Mouse (Mus musculus) MEL (cell line): ENCODE data around the gene Ets1. TPM values are rescaled to one million over a fixed set of nuclear protein-coding genes. Genes with fewer than 3 reads are reported as not detected.

ENCODE experiments used
- DNase-seq: peaks from one replicate; pipeline ENCODE4 v3.0.0; 2011; ENCODE audit warnings: low read depth, low spot score
- H3K27ac ChIP-seq: 2 replicates; pipeline ENCODE4 v1.5.1; 2012; ENCODE audit warnings: low read depth, mild to moderate bottlenecking, control low read depth, low read length, moderate library complexity; ENCODE audit not compliant: control insufficient read depth
- H3K27me3 ChIP-seq, 2 experiments: fragments of 150-350 bp in 1 of 2; sonication (generic) in 1 of 2; 2 replicates each; pipeline ENCODE4 v1.6.1; 2012; ENCODE audit warnings: low read length in 2 of 2, mild to moderate bottlenecking in 2 of 2, improper control_type of control experiment in 1 of 2, moderate library complexity in 1 of 2; ENCODE audit not compliant: insufficient read depth in 2 of 2, control insufficient read depth in 1 of 2
- H3K36me3 ChIP-seq, 2 experiments: 2 replicates each; pipeline ENCODE4 v1.6.1; 2012 to 2014; ENCODE audit warnings: low read length in 2 of 2, improper control_type of control experiment in 1 of 2, inconsistent platforms in 1 of 2, mild to moderate bottlenecking in 1 of 2; ENCODE audit not compliant: insufficient read depth in 2 of 2, control insufficient read depth in 1 of 2
- H3K4me1 ChIP-seq, 2 experiments: fragments of 150-350 bp in 1 of 2; sonication (generic) in 1 of 2; 2 replicates each; pipeline ENCODE4 v1.6.1; 2012; ENCODE audit warnings: low read length in 2 of 2, improper control_type of control experiment in 1 of 2, mild to moderate bottlenecking in 1 of 2; ENCODE audit not compliant: insufficient read depth in 2 of 2, control insufficient read depth in 1 of 2
- H3K4me3 ChIP-seq, 2 experiments: fragments of 150-350 bp in 1 of 2; sonication (generic) in 1 of 2; 2 replicates each; pipeline ENCODE4 v1.5.1; 2012; ENCODE audit warnings: low read depth in 2 of 2, low read length in 2 of 2, mild to moderate bottlenecking in 2 of 2, moderate library complexity in 2 of 2, control low read depth in 1 of 2, improper control_type of control experiment in 1 of 2; ENCODE audit not compliant: control insufficient read depth in 1 of 2, insufficient read depth in 1 of 2
- H3K79me2 ChIP-seq: 2 replicates; pipeline ENCODE4 v1.6.1; 2012; ENCODE audit warnings: mild to moderate bottlenecking, low read length, moderate library complexity; ENCODE audit not compliant: control insufficient read depth, poor library complexity, insufficient read depth
- H3K9ac ChIP-seq: 2 replicates; pipeline ENCODE4 v1.6.1; 2012; ENCODE audit warnings: low read depth, mild to moderate bottlenecking, control low read depth, low read length, moderate library complexity; ENCODE audit not compliant: control insufficient read depth, poor library complexity, severe bottlenecking
- H3K9me3 ChIP-seq: fragments of 150-350 bp; sonication (generic); replicated peaks from 2 replicates; pipeline ENCODE4 v1.6.1; 2012; ENCODE audit warnings: mild to moderate bottlenecking, low read length, improper control_type of control experiment, moderate library complexity; ENCODE audit not compliant: insufficient read depth
- BHLHE40 ChIP-seq: IDR thresholded peaks from 2 replicates; pipeline ENCODE4 v1.6.1; 2012; ENCODE audit warnings: low read depth, mild to moderate bottlenecking, inconsistent platforms, low read length, improper control_type of control experiment, borderline replicate concordance
- CHD2 ChIP-seq: IDR thresholded peaks from 2 replicates; pipeline ENCODE4 v1.6.1; 2011; ENCODE audit warnings: low read length, improper control_type of control experiment
- E2F4 ChIP-seq: IDR thresholded peaks from 2 replicates; pipeline ENCODE4 v1.6.1; 2011; ENCODE audit warnings: low read depth, low read length, improper control_type of control experiment, borderline replicate concordance
- ELF1 ChIP-seq: IDR thresholded peaks from 2 replicates; pipeline ENCODE4 v1.6.1; 2014; ENCODE audit warnings: low read depth, mild to moderate bottlenecking, inconsistent platforms, low read length, improper control_type of control experiment, moderate library complexity
- EP300 ChIP-seq, 2 experiments: IDR thresholded peaks; 2 replicates each; pipeline ENCODE4 v1.6.1; 2011; ENCODE audit warnings: improper control_type of control experiment in 2 of 2, low read length in 2 of 2, low read depth in 1 of 2, mild to moderate bottlenecking in 1 of 2
- GATA1 ChIP-seq: IDR thresholded peaks from 2 replicates; pipeline ENCODE4 v1.6.1; 2011; ENCODE audit warnings: low read depth, low read length, improper control_type of control experiment
- HCFC1 ChIP-seq: IDR thresholded peaks from 2 replicates; pipeline ENCODE4 v1.6.1; 2012; ENCODE audit warnings: low read depth, mild to moderate bottlenecking, inconsistent platforms, low read length, improper control_type of control experiment, moderate library complexity
- JUND ChIP-seq: IDR thresholded peaks from 2 replicates; pipeline ENCODE4 v1.6.1; 2011; ENCODE audit warnings: low read depth, mild to moderate bottlenecking, improper control_type of control experiment, low read length
- MAFK ChIP-seq: IDR thresholded peaks from 2 replicates; pipeline ENCODE4 v1.6.1; 2011; ENCODE audit warnings: low read depth, mild to moderate bottlenecking, low read length, improper control_type of control experiment, borderline replicate concordance
- MAZ ChIP-seq: IDR thresholded peaks from 2 replicates; pipeline ENCODE4 v1.6.1; 2012; ENCODE audit warnings: low read depth, mild to moderate bottlenecking, inconsistent platforms, low read length, improper control_type of control experiment
- MXI1 ChIP-seq: IDR thresholded peaks from 2 replicates; pipeline ENCODE4 v1.6.1; 2011; ENCODE audit warnings: mild to moderate bottlenecking, low read depth, low read length, improper control_type of control experiment
- MYC ChIP-seq: IDR thresholded peaks from 2 replicates; pipeline ENCODE4 v1.6.1; 2011; ENCODE audit warnings: low read depth, mild to moderate bottlenecking, low read length, improper control_type of control experiment, moderate library complexity
- NELFE ChIP-seq: IDR thresholded peaks from 2 replicates; pipeline ENCODE4 v1.6.1; 2011; ENCODE audit warnings: low read depth, low read length, improper control_type of control experiment
- POLR2A ChIP-seq, 2 experiments: IDR thresholded peaks; 2 replicates each; pipeline ENCODE4 v1.6.1; 2011 to 2012; ENCODE audit warnings: low read length in 2 of 2, mild to moderate bottlenecking in 2 of 2, control low read depth in 1 of 2, improper control_type of control experiment in 1 of 2, low read depth in 1 of 2, moderate library complexity in 1 of 2; ENCODE audit not compliant: control insufficient read depth in 1 of 2, insufficient read depth in 1 of 2, poor library complexity in 1 of 2
- POLR2AphosphoS5 ChIP-seq: IDR thresholded peaks from 2 replicates; pipeline ENCODE4 v1.6.1; 2012; ENCODE audit warnings: low read depth, borderline replicate concordance, mild to moderate bottlenecking, inconsistent platforms, low read length, moderate library complexity, mixed read lengths
- RAD21 ChIP-seq: IDR thresholded peaks from 2 replicates; pipeline ENCODE4 v1.6.1; 2011; ENCODE audit warnings: mild to moderate bottlenecking, low read depth, low read length, improper control_type of control experiment
- SIN3A ChIP-seq: IDR thresholded peaks from 2 replicates; pipeline ENCODE4 v1.6.1; 2012; ENCODE audit warnings: low read length, improper control_type of control experiment, inconsistent platforms
- SMC3 ChIP-seq: IDR thresholded peaks from 2 replicates; pipeline ENCODE4 v1.6.1; 2011; ENCODE audit warnings: low read depth, low read length, improper control_type of control experiment
- TAL1 ChIP-seq: IDR thresholded peaks from 2 replicates; pipeline ENCODE4 v1.6.1; 2012; ENCODE audit warnings: mild to moderate bottlenecking, inconsistent platforms, low read length, moderate library complexity, mixed read lengths
- TBP ChIP-seq: IDR thresholded peaks from 2 replicates; pipeline ENCODE4 v1.8.0; 2011; ENCODE audit warnings: low read depth, low read length, improper control_type of control experiment
- TCF12 ChIP-seq: IDR thresholded peaks from 2 replicates; pipeline ENCODE4 v1.6.1; 2014; ENCODE audit warnings: low read depth, mild to moderate bottlenecking, inconsistent platforms, low read length, improper control_type of control experiment, moderate library complexity
- USF2 ChIP-seq, 2 experiments: IDR thresholded peaks; 2 replicates each; pipeline ENCODE4 v1.6.1; 2011 to 2012; ENCODE audit warnings: improper control_type of control experiment in 2 of 2, low read length in 2 of 2, borderline replicate concordance in 1 of 2, inconsistent platforms in 1 of 2, low read depth in 1 of 2, mild to moderate bottlenecking in 1 of 2; ENCODE audit not compliant: insufficient read depth in 1 of 2
- ZC3H11A ChIP-seq: IDR thresholded peaks from 2 replicates; pipeline ENCODE4 v1.6.1; 2012; ENCODE audit warnings: low read depth, mild to moderate bottlenecking, inconsistent platforms, low read length, improper control_type of control experiment
- ZKSCAN1 ChIP-seq: IDR thresholded peaks from 2 replicates; pipeline ENCODE4 v1.6.1; 2012; ENCODE audit warnings: low read depth, mild to moderate bottlenecking, inconsistent platforms, low read length, improper control_type of control experiment, moderate library complexity
- polyA plus RNA-seq, 2 experiments: library from polyadenylated mRNA; stranded (reverse) in 1 of 2; unstranded in 1 of 2; fragments of >175 nt in 1 of 2; fragments of >200 nt in 1 of 2; gene quantifications; 2 replicates each; pipeline versions ENCODE4 v1.2.1 to v1.2.4; 2012; ENCODE audit warnings: low replicate concordance in 2 of 2, low read depth in 1 of 2; ENCODE audit not compliant: insufficient read length in 2 of 2, insufficient read depth in 1 of 2, missing spikeins in 1 of 2
- total RNA-seq: library from RNA; depleted of rRNA; stranded (reverse); fragments of 300-350 nt; gene quantifications from 2 replicates; pipeline ENCODE4 v1.2.3, GENCODE M21; 2012

The Ets1 gene
- total and polyA plus RNA-seq, 3 experiments: 0.10 to 0.19 TPM; not detected in 1

GRCm38 (mm10) chr9:32671970-32672859, 36.2 kb downstream of the Ets1 start (continued):
- TF ChIP-seq HCFC1: no peak

GRCm38 (mm10) chr9:32673923-32674322, 37.9 kb downstream of the Ets1 start:
- Histone ChIP-seq H3K27me3 (peaks cover 13 to 14% of the 10 kb centered on the region in 2 experiments), H3K4me3 (no peak overlapping the region), H3K9me3 (no peaks in the 10 kb centered on the region), H3K79me2 (no peaks in the 10 kb centered on the region), H3K27ac (no peak overlapping the region), H3K36me3 (no peaks in the 10 kb centered on the region), H3K9ac (no peak overlapping the region), H3K4me1 (0 out of 4 replicates have a peak, but pooled peaks cover 0 to 4% of the 10 kb centered on the region in 2 experiments)
- no peak for DNase-seq
- TF ChIP-seq SIN3A (no peak), HCFC1 (no peak), MXI1 (no peak), SMC3 (no peak), ELF1 (no peak), E2F4 (no peak), EP300 (IDR thresholded peaks at IDR 0.05; ENCODE audit: low read depth in 1 of 2, low read length in 2 of 2) (no peak), GATA1 (no peak), USF2 (IDR thresholded peaks at IDR 0.05; ENCODE audit: borderline replicate concordance in 1 of 2, insufficient read depth in 1 of 2, low read depth in 1 of 2, low read length in 2 of 2) (no peak), CHD2 (no peak), MAFK (no peak), TCF12 (no peak), MAZ (no peak), BHLHE40 (no peak)

DNA sequence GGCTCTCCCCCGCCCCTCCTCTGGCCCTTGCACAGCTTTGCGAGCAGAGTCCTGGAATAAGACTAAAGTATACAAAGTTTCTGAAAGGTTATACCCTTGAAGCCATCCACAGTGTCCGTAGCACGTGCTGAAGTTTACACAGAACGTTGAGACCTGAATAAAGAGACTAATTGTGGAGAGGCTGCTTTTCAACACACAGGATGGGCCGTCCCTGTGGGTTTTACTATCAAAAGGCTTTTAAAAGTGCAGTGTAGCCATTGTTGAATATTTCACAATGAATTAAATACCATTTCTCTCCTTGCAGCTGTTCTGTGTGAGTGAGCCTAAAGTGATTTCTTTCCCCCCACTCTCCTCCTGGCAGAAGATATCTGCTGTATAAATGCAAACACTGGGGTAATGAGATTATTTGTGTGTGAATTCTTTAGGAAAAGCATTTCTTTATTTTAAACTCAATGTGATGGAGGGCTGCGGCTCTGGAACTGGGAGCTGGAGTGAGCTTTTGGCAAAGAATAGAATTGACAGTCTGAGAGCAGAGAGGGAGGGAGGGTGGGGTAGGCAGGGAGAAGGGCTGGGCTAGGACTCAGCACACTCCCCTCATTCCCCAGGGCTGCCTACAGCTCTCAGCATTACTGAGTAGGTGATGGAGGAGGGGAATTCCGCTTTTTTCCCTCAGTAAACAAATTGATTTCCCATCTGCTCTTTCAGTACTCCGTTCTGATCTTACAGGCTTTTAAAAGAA, 39.8 kb downstream of the Ets1 start:
- Histone ChIP-seq H3K4me3 (no peak overlapping the region), H3K9ac (no peak overlapping the region), H3K36me3 (no peaks in the 10 kb centered on the region), H3K4me1 (0 out of 4 replicates have a peak, but pooled peaks cover 0 to 4% of the 10 kb centered on the region in 2 experiments), H3K9me3 (no peaks in the 10 kb centered on the region), H3K27me3 (peaks cover 12 to 16% of the 10 kb centered on the region in 2 experiments), H3K27ac (no peak overlapping the region), H3K79me2 (no peaks in the 10 kb centered on the region)
- no peak for TF ChIP-seq POLR2AphosphoS5
- TF ChIP-seq TBP: no peak
- TF ChIP-seq ZKSCAN1: no peak
- no peak for TF ChIP-seq MYC
- no peak for TF ChIP-seq TAL1
- TF ChIP-seq NELFE: no peak
- TF ChIP-seq ZC3H11A: no peak
- TF ChIP-seq RAD21: no peak
- no peak for TF ChIP-seq JUND
- TF ChIP-seq E2F4: no peak
- no peak for TF ChIP-seq POLR2A (IDR thresholded peaks at IDR 0.05; ENCODE audit: control insufficient read depth in 1 of 2, insufficient read depth in 1 of 2, low read depth in 1 of 2, low read length in 2 of 2, poor library complexity in 1 of 2)
- no peak for TF ChIP-seq MXI1
- TF ChIP-seq GATA1: no peak
- no peak for DNase-seq
